Mouse (Mus musculus) myocyte (in vitro differentiated cells): ENCODE measurements at regions not wholly inside any gene's neighbourhood (a gene's known extent, or its start where the extent isn't known, plus 50 kb on each side); places are given as distances from the start of the nearest gene placed in this dataset.

Source experiments
- CEBPB ChIP-seq: IDR thresholded peaks from 2 replicates; pipeline ENCODE4 v1.6.1; 2011; ENCODE audit warnings: mild to moderate bottlenecking, moderate library complexity; ENCODE audit not compliant: poor library complexity, insufficient read depth, severe bottlenecking
- MAX ChIP-seq: IDR thresholded peaks from one replicate; pipeline ENCODE4 v1.6.1; 2011; ENCODE audit warnings: low read depth, mild to moderate bottlenecking, control low read depth
- POLR2A ChIP-seq: IDR thresholded peaks from one replicate; pipeline ENCODE4 v1.6.1; 2011; ENCODE audit warnings: low read depth, mild to moderate bottlenecking, control low read depth, moderate library complexity; ENCODE audit not compliant: insufficient read length
- POLR2AphosphoS2 ChIP-seq: IDR thresholded peaks from one replicate; pipeline ENCODE4 v1.6.1; 2011; ENCODE audit warnings: low read depth, control low read depth; ENCODE audit not compliant: insufficient read length
- TCF12 ChIP-seq: IDR thresholded peaks from one replicate; pipeline ENCODE4 v1.6.1; 2011; ENCODE audit warnings: mild to moderate bottlenecking, control low read depth; ENCODE audit not compliant: poor library complexity, insufficient read depth, severe bottlenecking

DNA sequence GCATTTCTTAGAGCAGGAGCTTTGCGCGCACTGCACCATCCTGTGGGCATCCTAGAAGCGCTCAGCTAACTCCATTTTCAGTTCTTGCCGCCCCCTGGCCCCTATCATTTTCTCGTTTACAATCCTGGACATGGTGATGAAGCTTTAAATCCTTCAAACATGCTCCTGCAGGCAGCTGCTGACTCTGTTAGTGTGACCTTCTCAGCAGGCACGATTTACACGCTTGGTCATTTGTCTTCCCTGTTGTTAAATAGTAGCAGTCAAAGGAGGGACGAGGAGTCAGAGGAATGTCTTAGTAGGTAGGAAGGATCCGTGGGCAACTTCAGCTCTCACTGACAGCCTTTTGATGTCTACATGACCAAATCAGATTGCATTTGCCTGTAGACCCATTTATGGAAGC, 670.4 kb downstream of the Tmem132b start:
- no peak for TF ChIP-seq POLR2A
- TF ChIP-seq CEBPB, result no peak
- TF ChIP-seq MAX, result no peak
- TF ChIP-seq POLR2AphosphoS2, result no peak
- no peak for TF ChIP-seq TCF12
